Mouse (Mus musculus) kidney, adult 2 months (tissue): Measurements from ENCODE around the gene Fam214a. TPM values are rescaled to one million over a fixed set of nuclear protein-coding genes. Genes with fewer than 3 reads are reported as not detected.

Experiments
- DNase-seq: peaks from one replicate; pipeline ENCODE4 v3.0.0; 2021
- H3K27ac ChIP-seq: fragments of 200-500 bp; 2 replicates; pipeline ENCODE4 v1.5.1; 2012; ENCODE audit warnings: low read depth, low read length, control low read depth, inconsistent platforms; ENCODE audit not compliant: insufficient read depth
- H3K27me3 ChIP-seq: fragments of 200-500 bp; replicated peaks from 2 replicates; pipeline ENCODE4 v1.6.1; 2012; ENCODE audit warnings: mild to moderate bottlenecking, moderate library complexity, low read length, inconsistent platforms; ENCODE audit not compliant: control insufficient read depth, insufficient read depth
- H3K36me3 ChIP-seq: fragments of 200-500 bp; 2 replicates; pipeline ENCODE4 v1.6.1; 2012; ENCODE audit warnings: mild to moderate bottlenecking, moderate library complexity, low read length, inconsistent platforms; ENCODE audit not compliant: control insufficient read depth, insufficient read depth
- H3K4me1 ChIP-seq: fragments of 200-500 bp; 2 replicates; pipeline ENCODE4 v1.6.1; 2011; ENCODE audit warnings: low read length; ENCODE audit not compliant: control insufficient read depth, insufficient read depth
- H3K4me3 ChIP-seq: fragments of 200-500 bp; 2 replicates; pipeline ENCODE4 v1.5.1; 2011; ENCODE audit warnings: mild to moderate bottlenecking, low read depth, low read length, control low read depth; ENCODE audit not compliant: insufficient read depth
- CTCF ChIP-seq: fragments of 200-500 bp; conservative IDR thresholded peaks from 2 replicates; pipeline ENCODE4 v1.5.1; 2011; ENCODE audit warnings: low read depth, mild to moderate bottlenecking, control low read depth, low read length, moderate library complexity, mixed read lengths; ENCODE audit not compliant: insufficient read depth, insufficient read length
- POLR2A ChIP-seq: fragments of 200-500 bp; IDR thresholded peaks from one replicate; pipeline ENCODE4 v1.6.1; 2011; ENCODE audit warnings: low read depth, low read length, control low read depth
- WGBS: fragments of 180-500 bp; shearing (Covaris S2); methylation state at CpG from one replicate; pipeline ENCODE4 v1.1.7; 2018; 5-methylcytosine and 5-hydroxymethylcytosine counted together
- polyA plus RNA-seq: library from polyadenylated mRNA; depleted of rRNA; stranded (reverse); fragments of >200 nt; gene quantifications from 2 replicates; pipeline ENCODE4 v1.2.3, GENCODE M21; 2012; rRNA removed

The Fam214a gene
- polyA plus RNA-seq, 1 experiment: 12.1 TPM

DNA sequence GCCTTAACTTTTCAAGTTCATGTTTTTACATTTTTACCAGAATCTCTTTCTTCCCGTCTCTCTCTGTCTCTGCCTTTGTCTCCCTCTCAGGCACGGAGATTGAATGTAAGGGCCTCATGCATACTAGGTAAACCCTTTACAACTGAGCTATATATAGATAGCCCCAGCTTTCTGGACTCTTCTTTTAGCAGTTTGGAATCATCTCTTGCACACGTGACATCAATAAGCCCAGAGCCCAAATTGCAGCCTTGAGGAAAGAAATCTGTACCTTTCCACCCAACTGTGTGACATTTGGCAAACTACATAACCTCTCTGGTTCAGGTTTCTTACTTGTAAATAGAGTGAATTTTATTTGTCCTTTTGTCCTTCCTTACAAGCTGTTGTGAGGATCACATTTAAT lies 119.7 kb downstream of the Fam214a start:
- H3K27me3 ChIP-seq: no peaks in the 10 kb centered on the region
- DNase-seq: no peak
- no peaks in the 10 kb centered on the region for H3K4me1 ChIP-seq
- no peak overlapping the region for H3K4me3 ChIP-seq
- no peaks in the 10 kb centered on the region for H3K36me3 ChIP-seq
- no peak overlapping the region for H3K27ac ChIP-seq
- WGBS: 90% methylated on average over 3 of the region's 3 CpGs
- TF ChIP-seq CTCF (no peak), POLR2A (no peak)

DNA sequence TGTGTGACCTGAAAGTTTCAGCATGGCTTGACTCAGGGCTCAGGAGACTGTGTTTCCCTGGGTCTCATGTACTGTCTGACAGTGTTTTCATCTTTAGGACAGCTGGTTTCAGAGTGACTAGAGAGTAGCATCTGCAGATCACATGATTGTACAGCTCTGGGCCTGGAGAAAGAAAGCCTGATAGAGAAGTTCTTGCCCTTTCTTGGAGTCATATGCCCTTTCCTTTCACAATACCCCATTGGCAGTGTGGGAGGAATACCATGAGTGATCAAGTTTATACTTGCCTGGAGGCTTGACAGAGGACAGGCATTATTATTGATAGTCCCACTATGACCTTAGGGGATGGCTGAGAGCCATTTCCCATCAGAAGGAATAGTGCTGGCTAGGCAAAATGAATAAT lies 124.5 kb downstream of the Fam214a start:
- H3K4me1 ChIP-seq: no peaks in the 10 kb centered on the region
- TF ChIP-seq POLR2A (no peak), CTCF (no peak)
- H3K27ac ChIP-seq: no peak overlapping the region
- DNase-seq: no peak
- H3K4me3 ChIP-seq: no peak overlapping the region
- H3K27me3 ChIP-seq: no peaks in the 10 kb centered on the region
- H3K36me3 ChIP-seq: no peaks in the 10 kb centered on the region

Other genes with a start within 250 kb of the Fam214a start
- gene Onecut1, start 91.0 kb upstream of the Fam214a start, polyA plus RNA-seq: not detected in 2 replicates
- 18.2 and 24.6 TPM in 2 replicates for gene Arpp19, start 84.7 kb downstream of the Fam214a start, polyA plus RNA-seq
- 14.0 and 19.8 TPM in 2 replicates for gene Myo5a, start 118.1 kb downstream of the Fam214a start, polyA plus RNA-seq